Mouse (Mus musculus) frontal cortex, postnatal 25 days (tissue): Measurements from ENCODE around the gene Cd200r3.

ENCODE experiments used
- DNase-seq, 2 experiments: peaks; one replicate each; pipeline ENCODE4 v3.0.0; 2022; ENCODE audit warnings: low spot score in 2 of 2

Cd200r3 gene

DNA sequence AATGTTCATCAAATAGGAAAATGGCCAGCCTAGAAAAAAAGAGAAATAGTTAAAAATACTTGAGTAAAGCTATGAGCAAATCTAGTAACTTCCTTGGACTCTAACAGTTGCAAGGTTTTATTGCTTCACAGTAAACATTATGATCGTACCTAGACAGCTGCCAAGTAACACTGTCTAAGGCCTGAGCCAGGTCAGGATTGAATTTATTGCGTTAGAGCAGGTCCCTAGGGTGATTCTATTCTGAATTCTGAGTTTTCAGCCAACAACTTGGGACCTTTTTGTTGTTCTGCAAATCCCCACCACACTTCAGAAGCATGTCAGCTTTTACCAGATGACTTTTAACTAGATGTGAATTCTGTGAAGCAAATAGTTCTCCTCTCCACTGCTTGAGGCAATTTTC lies 87.3 kb downstream of the Cd200r3 start:
- DNase-seq, result no peak
